Mouse (Mus musculus): Measurements from ENCODE around the gene Kcnk5. TPM values are rescaled to one million over a fixed set of nuclear protein-coding genes. Genes with fewer than 3 reads are reported as not detected.

The Kcnk5 gene
- total and polyA plus RNA-seq, 3 experiments, result 9.3 to 10.9 TPM; not detected in 1

- TF ChIP-seq ZMIZ1 (IDR thresholded peaks at IDR 0.05; ENCODE audit: low read depth, low read length) (peak; percentile 94), TAL1 (IDR thresholded peaks at IDR 0.05; ENCODE audit: low read length) (no peak)
These were observed at the start of gene Kcnk5 (continued) for GRCm38 (mm10) chr14:20181466-20181921.

GRCm38 (mm10) chr14:20230063-20230491 is 48.5 kb upstream of the Kcnk5 start:
- Histone ChIP-seq H3K36me3 (ENCODE audit: control insufficient read depth in 1 of 2, insufficient read depth in 2 of 2, low read length in 2 of 2) (no peaks in the 10 kb centered on the region), H3K4me3 (ENCODE audit: control insufficient read depth in 1 of 2, insufficient read depth in 1 of 2, low read depth in 2 of 2, low read length in 2 of 2) (no peak overlapping the region), H3K4me1 (ENCODE audit: control insufficient read depth in 1 of 2, insufficient read depth in 2 of 2, low read length in 2 of 2) (no peaks in the 10 kb centered on the region), H3K9me3 (replicated peaks; ENCODE audit: insufficient read depth, low read length) (no peaks in the 10 kb centered on the region), H3K27ac (ENCODE audit: control insufficient read depth, low read depth, low read length) (no peak overlapping the region), H3K27me3 (ENCODE audit: control insufficient read depth in 1 of 2, insufficient read depth in 2 of 2, low read length in 2 of 2) (peaks cover 0 to 8% of the 10 kb centered on the region in 2 experiments; a peak in 3 of 4 replicates), H3K9ac (ENCODE audit: control insufficient read depth, low read depth, low read length, poor library complexity, severe bottlenecking) (no peak overlapping the region), H3K79me2 (ENCODE audit: control insufficient read depth, insufficient read depth, low read length, poor library complexity) (no peaks in the 10 kb centered on the region)
- TF ChIP-seq POLR2AphosphoS2 (IDR thresholded peaks at IDR 0.05; ENCODE audit: low read length) (no peak), CHD1 (IDR thresholded peaks at IDR 0.05; ENCODE audit: low read depth, low read length) (no peak), SIN3A (IDR thresholded peaks at IDR 0.05; ENCODE audit: low read length) (no peak), JUND (IDR thresholded peaks at IDR 0.05; ENCODE audit: low read depth, low read length) (no peak), CHD2 (IDR thresholded peaks at IDR 0.05; ENCODE audit: low read length) (no peak), RCOR1 (IDR thresholded peaks at IDR 0.05; ENCODE audit: low read depth, low read length) (no peak), EP300 (IDR thresholded peaks at IDR 0.05; ENCODE audit: low read depth in 1 of 2, low read length in 2 of 2) (no peak), POLR2AphosphoS5 (IDR thresholded peaks at IDR 0.05; ENCODE audit: borderline replicate concordance, low read depth, low read length) (no peak), USF1 (IDR thresholded peaks at IDR 0.05; ENCODE audit: low read depth, low read length) (no peak)
- no peak for DNase-seq (ENCODE audit: low read depth, low spot score)

GRCm38 (mm10) chr14:20229437-20229836 is 47.8 kb upstream of the Kcnk5 start:
- H3K27me3 ChIP-seq (ENCODE audit: control insufficient read depth in 1 of 2, insufficient read depth in 2 of 2, low read length in 2 of 2), result peaks cover 0 to 8% of the 10 kb centered on the region in 2 experiments; a peak in 3 of 4 replicates
- TF ChIP-seq ZMIZ1 (IDR thresholded peaks at IDR 0.05; ENCODE audit: low read depth, low read length), result no peak
- TF ChIP-seq MEF2A (IDR thresholded peaks at IDR 0.05; ENCODE audit: extremely low read depth, insufficient replicate concordance, low read depth, low read length, poor library complexity, severe bottlenecking), result no peak
- no peak for TF ChIP-seq POLR2AphosphoS2 (IDR thresholded peaks at IDR 0.05; ENCODE audit: low read length)
- TF ChIP-seq GABPA (IDR thresholded peaks at IDR 0.05; ENCODE audit: low read depth, low read length), result no peak
- no peak for TF ChIP-seq RCOR1 (IDR thresholded peaks at IDR 0.05; ENCODE audit: low read depth, low read length)
- no peak for TF ChIP-seq ELF1 (IDR thresholded peaks at IDR 0.05; ENCODE audit: low read depth, low read length)
- no peak for TF ChIP-seq USF1 (IDR thresholded peaks at IDR 0.05; ENCODE audit: low read depth, low read length)
- no peak for TF ChIP-seq BHLHE40 (IDR thresholded peaks at IDR 0.05; ENCODE audit: borderline replicate concordance, low read depth, low read length)
- no peaks in the 10 kb centered on the region for H3K4me1 ChIP-seq (ENCODE audit: control insufficient read depth in 1 of 2, insufficient read depth in 2 of 2, low read length in 2 of 2)
- H3K79me2 ChIP-seq (ENCODE audit: control insufficient read depth, insufficient read depth, low read length, poor library complexity), result no peaks in the 10 kb centered on the region
- no peak overlapping the region for H3K27ac ChIP-seq (ENCODE audit: control insufficient read depth, low read depth, low read length)
- DNase-seq (ENCODE audit: low read depth, low spot score), result no peak
- H3K9me3 ChIP-seq (replicated peaks; ENCODE audit: insufficient read depth, low read length), result no peaks in the 10 kb centered on the region
- no peak overlapping the region for H3K4me3 ChIP-seq (ENCODE audit: control insufficient read depth in 1 of 2, insufficient read depth in 1 of 2, low read depth in 2 of 2, low read length in 2 of 2)
- no peak overlapping the region for H3K9ac ChIP-seq (ENCODE audit: control insufficient read depth, low read depth, low read length, poor library complexity, severe bottlenecking)
- no peaks in the 10 kb centered on the region for H3K36me3 ChIP-seq (ENCODE audit: control insufficient read depth in 1 of 2, insufficient read depth in 2 of 2, low read length in 2 of 2)

Data from MEL (cell line).